Mouse (Mus musculus) midbrain, embryonic 10.5 days (tissue): Measurements from ENCODE around the gene Olfr1062. TPM values are rescaled to one million over a fixed set of nuclear protein-coding genes. Genes with fewer than 3 reads are reported as not detected.

Experiments
- polyA plus RNA-seq: library from polyadenylated mRNA; unstranded; fragments of >200 nt; fragmentation: Nextera tagmentation; extraction: Ambion mirVana; gene quantifications from 2 replicates; pipeline ENCODE4 v1.2.1, GENCODE M21; 2016

Gene Olfr1062
- polyA plus RNA-seq, 1 experiment from 2014 or later: not detected

Other genes starting within 250 kb of the Olfr1062 start
- gene Olfr1044, start 248.9 kb downstream of the Olfr1062 start, polyA plus RNA-seq: not detected in 2 replicates
- gene Olfr52, start 241.1 kb downstream of the Olfr1062 start, polyA plus RNA-seq: not detected in 2 replicates
- gene Olfr1045, start 223.7 kb downstream of the Olfr1062 start, polyA plus RNA-seq: not detected in 2 replicates
- not detected in 2 replicates for gene Olfr1046, start 207.4 kb downstream of the Olfr1062 start, polyA plus RNA-seq
- not detected in 2 replicates for gene Olfr1047, start 195.3 kb downstream of the Olfr1062 start, polyA plus RNA-seq
- gene Olfr1048, start 186.5 kb downstream of the Olfr1062 start, polyA plus RNA-seq: not detected in 2 replicates
- gene Olfr1049, start 168.4 kb downstream of the Olfr1062 start, polyA plus RNA-seq: not detected in 2 replicates
- gene Olfr1051, start 147.7 kb downstream of the Olfr1062 start, polyA plus RNA-seq: not detected in 2 replicates
- gene Olfr1052, start 134.3 kb downstream of the Olfr1062 start, polyA plus RNA-seq: not detected in 2 replicates
- gene Olfr1053, start 111.5 kb downstream of the Olfr1062 start, polyA plus RNA-seq: not detected in 2 replicates
- not detected in 2 replicates for gene Olfr1054, start 91.3 kb downstream of the Olfr1062 start, polyA plus RNA-seq
- not detected in 2 replicates for gene Olfr1055, start 76.5 kb downstream of the Olfr1062 start, polyA plus RNA-seq
- not detected in 2 replicates for gene Olfr1056, start 64.3 kb downstream of the Olfr1062 start, polyA plus RNA-seq
- gene Olfr1057, start 48.4 kb downstream of the Olfr1062 start, polyA plus RNA-seq: not detected in 2 replicates
- not detected in 2 replicates for gene Olfr1058, start 38.2 kb downstream of the Olfr1062 start, polyA plus RNA-seq
- not detected in 2 replicates for gene Olfr1061, start 12.7 kb downstream of the Olfr1062 start, polyA plus RNA-seq
- gene Olfr1065, start 23.8 kb upstream of the Olfr1062 start, polyA plus RNA-seq: not detected in 2 replicates
- gene Olfr1066, start 29.5 kb upstream of the Olfr1062 start, polyA plus RNA-seq: not detected in 2 replicates
- gene Olfr228, start 60.6 kb upstream of the Olfr1062 start, polyA plus RNA-seq: not detected in 2 replicates
- gene Olfr1076, start 81.7 kb upstream of the Olfr1062 start, polyA plus RNA-seq: not detected in 2 replicates
- not detected in 2 replicates for gene Olfr1079, start 115.7 kb upstream of the Olfr1062 start, polyA plus RNA-seq
- gene Olfr1080, start 131.5 kb upstream of the Olfr1062 start, polyA plus RNA-seq: not detected in 2 replicates
- not detected in 2 replicates for gene Olfr1082, start 172.2 kb upstream of the Olfr1062 start, polyA plus RNA-seq
- not detected in 2 replicates for gene Olfr1084, start 213.0 kb upstream of the Olfr1062 start, polyA plus RNA-seq
- not detected in 2 replicates for gene Olfr1085, start 235.3 kb upstream of the Olfr1062 start, polyA plus RNA-seq